Mouse (Mus musculus): ENCODE results near the gene As3mt.

As3mt gene

DNA sequence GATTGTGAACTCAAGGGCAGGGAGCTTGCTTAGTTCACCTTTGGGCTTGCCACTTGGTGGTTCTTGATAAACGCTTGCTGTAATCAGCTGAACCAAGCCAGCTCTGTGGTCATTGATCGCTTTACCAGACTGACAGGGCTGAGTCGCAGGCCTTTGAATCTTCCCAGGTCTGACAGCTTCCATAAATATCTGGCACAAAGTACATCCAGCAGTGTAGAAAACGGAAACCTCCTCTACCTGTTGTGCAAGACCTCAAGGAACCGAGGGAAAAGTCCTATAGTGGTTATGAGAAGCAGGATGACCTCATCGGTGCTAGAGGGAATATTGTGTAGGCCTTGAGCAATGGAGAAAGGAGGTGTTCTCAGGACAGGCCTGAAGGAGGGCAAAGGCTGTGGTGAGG, 77.2 kb downstream of the As3mt start:
- 86% methylated on average over 6 of the region's 6 CpGs for WGBS

- 53% methylated on average over 4 of the region's 4 CpGs for WGBS
Observed at GRCm38 (mm10) chr19:46785633-46786032, 78.4 kb downstream of the As3mt start.

GRCm38 (mm10) chr19:46789782-46790181, 82.5 kb downstream of the As3mt start:
- WGBS, result 48% methylated on average over 1 of the region's 1 CpGs
